Mouse (Mus musculus) kidney, embryonic 16.5 days (tissue): ENCODE data around the gene Pqlc2. TPM values are rescaled to one million over a fixed set of nuclear protein-coding genes. Genes with fewer than 3 reads are reported as not detected.

Experiments
- ATAC-seq: fragments of 200-750 bp; cut with Nextera tagmentation; 2 replicates; pipeline ENCODE4 v1.8.0; 2017; ENCODE audit warnings: moderate TSS enrichment; ENCODE audit not compliant: low FRiP score, low TSS enrichment
- H3K27ac ChIP-seq: fragments of 300-500 bp; sonication (generic); 2 replicates; pipeline ENCODE4 v1.5.1; 2014; ENCODE audit warnings: low read length
- H3K27me3 ChIP-seq: fragments of 300-500 bp; sonication (generic); 2 replicates; pipeline ENCODE4 v1.6.1; 2014; ENCODE audit warnings: low read length, control low read depth, mixed read lengths; ENCODE audit not compliant: insufficient read depth
- H3K36me3 ChIP-seq: fragments of 300-500 bp; sonication (generic); 2 replicates; pipeline ENCODE4 v1.6.1; 2014; ENCODE audit warnings: low read length, control low read depth, mixed read lengths; ENCODE audit not compliant: insufficient read depth
- H3K4me1 ChIP-seq: fragments of 300-500 bp; sonication (generic); 2 replicates; pipeline ENCODE4 v1.6.1; 2014; ENCODE audit warnings: low read length, control low read depth, mixed read lengths; ENCODE audit not compliant: insufficient read depth
- H3K4me2 ChIP-seq: fragments of 300-500 bp; sonication (generic); replicated peaks from 2 replicates; pipeline ENCODE4 v1.6.1; 2014; ENCODE audit warnings: low read depth, low read length
- H3K4me3 ChIP-seq: fragments of 300-500 bp; sonication (generic); 2 replicates; pipeline ENCODE4 v1.5.1; 2014; ENCODE audit warnings: mild to moderate bottlenecking, low read length
- H3K9ac ChIP-seq: fragments of 300-500 bp; sonication (generic); replicated peaks from 2 replicates; pipeline ENCODE4 v1.6.1; 2014; ENCODE audit warnings: low read length
- H3K9me3 ChIP-seq: fragments of 300-500 bp; sonication (generic); 2 replicates; pipeline ENCODE4 v1.6.1; 2016; ENCODE audit warnings: low read length, control low read depth
- WGBS: fragments of 180-500 bp; shearing (Covaris S2); extraction: QIAGEN DNeasy Blood & Tissue Kit; methylation state at CpG from one replicate; pipeline ENCODE4 v1.1.7; 2014; 5-methylcytosine and 5-hydroxymethylcytosine counted together
- polyA plus RNA-seq: library from polyadenylated mRNA; unstranded; fragments of >200 nt; fragmentation: Nextera tagmentation; extraction: Ambion mirVana; gene quantifications from 2 replicates; pipeline ENCODE4 v1.2.1, GENCODE M21; 2015

Pqlc2 gene
- polyA plus RNA-seq, 1 experiment from 2014 or later, result 17.6 TPM

- H3K36me3 ChIP-seq, result no peaks in the 10 kb centered on the region
- H3K9me3 ChIP-seq, result no peaks in the 10 kb centered on the region
- H3K9ac ChIP-seq, result peak overlapping the region; percentile 57; the same call in 1 of the 2 replicates
- peak overlapping the region; percentile 36 for H3K4me3 ChIP-seq
- peak overlapping the region; percentile 57 for H3K4me2 ChIP-seq
- no peaks in the 10 kb centered on the region for H3K27me3 ChIP-seq
- peaks cover 7% of the 10 kb centered on the region; the same call in 1 of the 2 replicates for H3K4me1 ChIP-seq
- ATAC-seq, result peak; percentile 78
- 22% methylated on average over 24 of the region's 24 CpGs for WGBS
- H3K27ac ChIP-seq, result 0 out of 2 replicates have a peak overlapping the region, but pooled peaks have one; percentile 38
Measured at GRCm38 (mm10) chr4:139336822-139337483, 26.4 kb upstream of the Pqlc2 start.

GRCm38 (mm10) chr4:139335507-139335906 is 25.0 kb upstream of the Pqlc2 start:
- ATAC-seq, result no peak
- H3K27ac ChIP-seq, result peak overlapping the region; percentile 52; the same call in 1 of the 2 replicates

GRCm38 (mm10) chr4:139334631-139335295 is 24.3 kb upstream of the Pqlc2 start:
- ATAC-seq, result no peak
- Histone ChIP-seq H3K4me1 (peaks cover 7% of the 10 kb centered on the region; the same call in 1 of the 2 replicates), H3K27ac (peak overlapping the region; percentile 52; the same call in 1 of the 2 replicates), H3K27me3 (no peaks in the 10 kb centered on the region), H3K9ac (no peak overlapping the region), H3K9me3 (no peaks in the 10 kb centered on the region), H3K36me3 (no peaks in the 10 kb centered on the region), H3K4me3 (no peak overlapping the region), H3K4me2 (no peak overlapping the region)
- 65% methylated on average over 6 of the region's 9 CpGs for WGBS

More at GRCm38 (mm10) chr4:139335507-139335906, 25.0 kb upstream of the Pqlc2 start:
- Histone ChIP-seq H3K27me3 (no peaks in the 10 kb centered on the region), H3K36me3 (no peaks in the 10 kb centered on the region), H3K4me2 (no peak overlapping the region), H3K9ac (no peak overlapping the region), H3K4me1 (peaks cover 7% of the 10 kb centered on the region; the same call in 1 of the 2 replicates), H3K4me3 (no peak overlapping the region), H3K9me3 (no peaks in the 10 kb centered on the region)
- WGBS, result 76% methylated on average over 7 of the region's 7 CpGs

- no peaks in the 10 kb centered on the region for H3K9me3 ChIP-seq
- 10% methylated on average over 10 of the region's 10 CpGs for WGBS
- no peaks in the 10 kb centered on the region; the same call in 1 of the 2 replicates for H3K4me1 ChIP-seq
- H3K27ac ChIP-seq, result no peak overlapping the region
- H3K36me3 ChIP-seq, result no peaks in the 10 kb centered on the region
- peak overlapping the region; percentile 31 for H3K4me3 ChIP-seq
- ATAC-seq, result peak; percentile 92
- H3K9ac ChIP-seq, result no peak overlapping the region
- peak overlapping the region; percentile 49 for H3K4me2 ChIP-seq
- H3K27me3 ChIP-seq, result no peaks in the 10 kb centered on the region
Measured at GRCm38 (mm10) chr4:139330605-139331004, 20.1 kb upstream of the Pqlc2 start.

- no peaks in the 10 kb centered on the region for H3K4me1 ChIP-seq
- WGBS, result 97% methylated on average over 4 of the region's 4 CpGs
- H3K9me3 ChIP-seq, result no peaks in the 10 kb centered on the region
- peaks cover 39% of the 10 kb centered on the region for H3K36me3 ChIP-seq
- no peak overlapping the region for H3K4me2 ChIP-seq
- H3K9ac ChIP-seq, result no peak overlapping the region
- ATAC-seq, result no peak
- H3K27me3 ChIP-seq, result no peaks in the 10 kb centered on the region
- H3K4me3 ChIP-seq, result no peak overlapping the region
- H3K27ac ChIP-seq, result no peak overlapping the region
Measured at GRCm38 (mm10) chr4:139319740-139320139, 9.2 kb upstream of the Pqlc2 start.

- WGBS, result 94% methylated on average over 11 of the region's 11 CpGs
- H3K4me1 ChIP-seq, result no peaks in the 10 kb centered on the region
- H3K9me3 ChIP-seq, result no peaks in the 10 kb centered on the region
- ATAC-seq, result no peak
- H3K27ac ChIP-seq, result no peak overlapping the region
- no peak overlapping the region for H3K4me2 ChIP-seq
- no peak overlapping the region for H3K4me3 ChIP-seq
- no peaks in the 10 kb centered on the region for H3K27me3 ChIP-seq
- no peak overlapping the region for H3K9ac ChIP-seq
- H3K36me3 ChIP-seq, result peaks cover 46% of the 10 kb centered on the region
Measured at GRCm38 (mm10) chr4:139318449-139318848, 7.9 kb upstream of the Pqlc2 start.

- Histone ChIP-seq H3K9ac (no peak overlapping the region), H3K4me2 (no peak overlapping the region), H3K4me1 (peaks cover 19% of the 10 kb centered on the region; the same call in 1 of the 2 replicates), H3K4me3 (no peak overlapping the region), H3K27me3 (no peaks in the 10 kb centered on the region), H3K27ac (no peak overlapping the region), H3K9me3 (no peaks in the 10 kb centered on the region), H3K36me3 (peaks cover 30% of the 10 kb centered on the region)
- 66% methylated on average over 4 of the region's 4 CpGs for WGBS
- no peak for ATAC-seq
Measured at GRCm38 (mm10) chr4:139312632-139313031, 2.1 kb upstream of the Pqlc2 start.

GRCm38 (mm10) chr4:139311707-139312106 is 1.2 kb upstream of the Pqlc2 start:
- peak overlapping the region; percentile 89 for H3K27ac ChIP-seq
- peak; percentile 17 for ATAC-seq

GRCm38 (mm10) chr4:139310899-139311701 is 592 bp upstream of the Pqlc2 start:
- under 1% methylated on average over 53 of the region's 53 CpGs for WGBS
- Histone ChIP-seq H3K9ac (peak overlapping the region; percentile 92), H3K27ac (peak overlapping the region; percentile 89), H3K27me3 (no peaks in the 10 kb centered on the region), H3K4me2 (peak overlapping the region; percentile 95), H3K4me1 (peaks cover 19% of the 10 kb centered on the region; the same call in 1 of the 2 replicates), H3K36me3 (peaks cover 18% of the 10 kb centered on the region), H3K4me3 (peak overlapping the region; percentile 84), H3K9me3 (no peaks in the 10 kb centered on the region)
- peak; percentile 78 for ATAC-seq

More at GRCm38 (mm10) chr4:139311707-139312106, 1.2 kb upstream of the Pqlc2 start:
- H3K36me3 ChIP-seq, result peaks cover 22% of the 10 kb centered on the region
- WGBS, result 13% methylated on average over 14 of the region's 14 CpGs
- peak overlapping the region; percentile 92 for H3K9ac ChIP-seq
- H3K9me3 ChIP-seq, result no peaks in the 10 kb centered on the region
- peak overlapping the region; percentile 95 for H3K4me2 ChIP-seq
- no peaks in the 10 kb centered on the region for H3K27me3 ChIP-seq
- peaks cover 19% of the 10 kb centered on the region; the same call in 1 of the 2 replicates for H3K4me1 ChIP-seq
- peak overlapping the region; percentile 84 for H3K4me3 ChIP-seq
